Mouse (Mus musculus) bone marrow, adult 2 months (tissue): ENCODE results near the gene Sesn3.

Source experiments
- CTCF ChIP-seq: fragments of 200-500 bp; IDR thresholded peaks from 2 replicates; pipeline ENCODE4 v1.5.1; 2011; ENCODE audit warnings: low read length, control low read depth; ENCODE audit not compliant: control insufficient read depth, insufficient read depth
- POLR2A ChIP-seq: fragments of 200-500 bp; IDR thresholded peaks from 2 replicates; pipeline ENCODE4 v1.6.1; 2011; ENCODE audit warnings: low read depth, mild to moderate bottlenecking, control low read depth, low read length, borderline replicate concordance; ENCODE audit not compliant: control insufficient read depth

- TF ChIP-seq CTCF (no peak), POLR2A (no peak)
Observed at GRCm38 (mm10) chr9:14365481-14366125, 90.7 kb downstream of the Sesn3 start.
